Mouse (Mus musculus) embryonic fibroblast, embryonic 13.5 days (primary cell): ENCODE results near the gene Ms4a7.

ENCODE experiments used
- CTCF ChIP-seq: IDR thresholded peaks from 2 replicates; pipeline ENCODE4 v1.5.1; 2011; ENCODE audit warnings: mild to moderate bottlenecking, control low read depth, low read length, moderate library complexity, borderline replicate concordance; ENCODE audit not compliant: insufficient read depth
- POLR2A ChIP-seq: IDR thresholded peaks from 2 replicates; pipeline ENCODE4 v1.6.1; 2011; ENCODE audit warnings: low read depth, mild to moderate bottlenecking, control low read depth, low read length, moderate library complexity

DNA sequence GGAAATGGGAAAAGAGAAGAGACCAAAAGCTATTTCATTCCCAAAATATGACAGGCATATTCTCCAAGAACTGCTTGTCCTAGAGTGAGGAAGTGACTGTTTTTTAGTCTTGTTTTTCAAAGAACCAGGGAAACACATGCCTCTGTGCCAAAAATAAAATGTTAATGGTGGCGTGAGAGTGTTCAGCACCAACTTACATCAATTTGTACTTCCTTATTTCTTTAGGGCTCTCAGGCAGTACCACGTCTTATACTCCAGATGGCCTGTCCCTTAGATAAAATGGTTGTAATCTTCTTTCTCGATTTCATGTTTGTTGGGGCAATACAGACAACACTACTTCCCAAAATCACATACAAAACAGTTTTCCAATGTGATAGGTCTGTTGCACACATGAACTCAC is 32.4 kb upstream of the Ms4a7 start:
- no peak for TF ChIP-seq POLR2A
- no peak for TF ChIP-seq CTCF
